Mouse (Mus musculus): ENCODE data around the gene Prkg1.

DNA sequence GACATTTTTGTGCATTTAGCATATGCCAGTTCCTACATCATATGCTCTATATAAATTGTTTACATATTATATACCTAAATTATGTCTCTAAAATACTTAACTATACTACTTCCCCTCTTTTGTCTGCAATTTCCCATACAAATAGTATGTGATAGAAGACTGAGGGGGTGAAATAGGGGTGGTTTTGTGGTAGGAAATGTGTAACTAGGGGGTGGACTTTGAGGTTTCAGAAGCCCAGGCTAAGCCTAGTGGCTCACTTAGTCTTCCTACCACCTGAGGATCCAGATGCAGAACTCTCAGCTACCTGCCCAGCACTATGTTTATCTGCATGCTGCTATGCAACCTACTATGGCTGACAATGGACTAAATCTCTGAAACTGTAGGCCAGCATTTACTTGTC, 1020.4 kb downstream of the Prkg1 start:
- TF ChIP-seq CTCF (IDR thresholded peaks at IDR 0.05; ENCODE audit: low read depth) = no peak
- TF ChIP-seq EP300 (IDR thresholded peaks at IDR 0.05; ENCODE audit: low read depth) = no peak
